Mouse (Mus musculus): ENCODE data around the gene Kcnip4.

DNA sequence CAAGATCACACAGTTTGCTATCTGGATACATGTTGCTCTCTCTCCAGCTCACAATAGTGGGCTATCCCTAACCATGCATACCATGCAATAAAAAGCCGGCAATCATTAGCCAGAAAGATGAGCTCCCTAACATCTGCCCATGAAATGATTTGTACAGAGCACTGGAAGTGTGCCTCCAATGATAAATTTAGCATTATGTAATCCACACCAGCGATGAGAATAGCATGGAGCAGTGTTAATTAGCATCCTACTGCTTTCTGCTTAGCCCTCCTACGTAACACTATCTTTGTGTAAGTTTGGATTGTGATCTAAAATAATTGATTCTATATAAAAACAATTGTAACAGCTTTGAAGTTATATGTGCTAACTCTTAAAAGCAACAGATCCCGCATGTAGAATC, 268.7 kb downstream of the Kcnip4 start:
- no peak for TF ChIP-seq CTCF (IDR thresholded peaks at IDR 0.05; ENCODE audit: control insufficient read depth, insufficient read depth, insufficient read length)
- TF ChIP-seq MYOD1 (IDR thresholded peaks at IDR 0.05; ENCODE audit: control insufficient read depth, insufficient read length, low read depth): no peak
- TF ChIP-seq CEBPB (IDR thresholded peaks at IDR 0.05; ENCODE audit: low read depth): no peak
- TF ChIP-seq USF1 (IDR thresholded peaks at IDR 0.05; ENCODE audit: low read depth): no peak
- no peak for TF ChIP-seq FOSL1 (IDR thresholded peaks at IDR 0.05; ENCODE audit: insufficient read depth, low read length, poor library complexity, severe bottlenecking)
- no peak for TF ChIP-seq MAX (IDR thresholded peaks at IDR 0.05)
